Mouse (Mus musculus) liver, embryonic 14.5 days (tissue): ENCODE results near the gene Gm11213. TPM values are rescaled to one million over a fixed set of nuclear protein-coding genes. Genes with fewer than 3 reads are reported as not detected.

ENCODE experiments used
- ATAC-seq: fragments of 200-750 bp; cut with Nextera tagmentation; 2 replicates; pipeline ENCODE4 v1.8.0; 2017; ENCODE audit warnings: moderate number of reproducible peaks, mild to moderate bottlenecking, moderate library complexity; ENCODE audit not compliant: insufficient read depth
- DNase-seq, 3 experiments: peaks; one replicate each; pipeline ENCODE4 v3.0.0-alpha.2; 2012 to 2013; ENCODE audit warnings: low read depth in 3 of 3, low spot score in 3 of 3
- H3K27ac ChIP-seq: fragments of 300-500 bp; sonication (generic); 2 replicates; pipeline ENCODE4 v1.5.1; 2014; ENCODE audit warnings: moderate library complexity, mild to moderate bottlenecking, control low read depth, inconsistent platforms
- H3K27me3 ChIP-seq: fragments of 300-500 bp; sonication (generic); 2 replicates; pipeline ENCODE4 v1.6.1; 2014; ENCODE audit warnings: mild to moderate bottlenecking, low read length, moderate library complexity; ENCODE audit not compliant: control insufficient read depth, insufficient read depth
- H3K36me3 ChIP-seq: fragments of 300-500 bp; sonication (generic); replicated peaks from 2 replicates; pipeline ENCODE4 v1.6.1; 2014; ENCODE audit warnings: low read depth; ENCODE audit not compliant: control insufficient read depth, insufficient read depth
- H3K4me1 ChIP-seq, 2 experiments: fragments of 200-500 bp in 1 of 2; fragments of 300-500 bp in 1 of 2; sonication (generic) in 1 of 2; replicated peaks; 2 replicates each; pipeline ENCODE4 v1.6.1; 2012 to 2014; ENCODE audit warnings: antibody characterized with exemption in 1 of 2, inconsistent platforms in 1 of 2, low read length in 1 of 2; ENCODE audit not compliant: control insufficient read depth in 2 of 2, insufficient read depth in 2 of 2
- H3K4me2 ChIP-seq: fragments of 300-500 bp; sonication (generic); 2 replicates; pipeline ENCODE4 v1.6.1; 2014; ENCODE audit warnings: low read depth, mild to moderate bottlenecking, control low read depth, moderate library complexity
- H3K4me3 ChIP-seq, 2 experiments: fragments of 200-500 bp in 1 of 2; fragments of 300-500 bp in 1 of 2; sonication (generic) in 1 of 2; 2 replicates each; pipeline ENCODE4 v1.5.1; 2012 to 2014; ENCODE audit warnings: low read depth in 2 of 2, low read length in 2 of 2, mild to moderate bottlenecking in 2 of 2, control low read depth in 1 of 2, inconsistent platforms in 1 of 2, moderate library complexity in 1 of 2; ENCODE audit not compliant: insufficient read depth in 1 of 2
- H3K9ac ChIP-seq: fragments of 300-500 bp; sonication (generic); replicated peaks from 2 replicates; pipeline ENCODE4 v1.6.1; 2014; ENCODE audit warnings: mild to moderate bottlenecking, control low read depth, moderate library complexity
- H3K9me3 ChIP-seq: fragments of 300-500 bp; sonication (generic); 2 replicates; pipeline ENCODE4 v1.6.1; 2016; ENCODE audit warnings: low read length, mixed read lengths; ENCODE audit not compliant: control insufficient read depth
- CTCF ChIP-seq: IDR thresholded peaks from 2 replicates; pipeline ENCODE4 v1.5.1; 2016; ENCODE audit warnings: antibody characterized with exemption, low read depth, control low read depth
- EP300 ChIP-seq: IDR thresholded peaks from 2 replicates; pipeline ENCODE4 v1.6.1; 2016; ENCODE audit warnings: antibody characterized with exemption, low read depth
- WGBS: fragments of 180-500 bp; shearing (Covaris S2); extraction: QIAGEN DNeasy Blood & Tissue Kit; methylation state at CpG from one replicate; pipeline ENCODE4 v1.1.7; 2014; ENCODE audit not compliant: insufficient replicate concordance; 5-methylcytosine and 5-hydroxymethylcytosine counted together
- polyA plus RNA-seq, 2 experiments: library from polyadenylated mRNA; depleted of rRNA in 1 of 2; stranded (reverse) in 1 of 2; unstranded in 1 of 2; fragments of >200 nt; fragmentation: Nextera tagmentation in 1 of 2; extraction: Ambion mirVana in 1 of 2; gene quantifications; 2 replicates each; pipeline versions ENCODE4 v1.2.1 to v1.2.3; 2012 to 2014

Gm11213 gene
- polyA plus RNA-seq, 2 experiments: not detected

DNA sequence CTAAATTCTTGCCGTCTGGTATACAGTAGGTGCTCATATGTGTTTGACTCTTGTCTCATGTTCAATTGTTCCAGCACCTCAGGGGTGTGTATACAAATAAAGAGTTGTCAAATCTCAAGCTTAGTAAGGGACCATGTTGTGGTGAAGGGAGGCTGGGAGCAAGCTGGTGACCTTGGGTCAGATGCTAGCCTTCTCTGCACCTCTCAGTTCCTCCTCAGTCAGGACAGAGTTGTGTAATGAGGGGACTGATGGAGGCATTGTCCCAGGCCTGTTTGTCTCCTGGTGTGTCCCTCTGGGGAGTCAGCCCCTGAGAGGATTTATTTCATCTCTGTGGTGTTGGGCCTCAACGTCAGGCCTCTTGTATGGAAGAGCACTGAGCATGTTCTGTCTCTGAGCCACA is 18.8 kb downstream of the Gm11213 start:
- ATAC-seq: no peak
- DNase-seq: no peak

DNA sequence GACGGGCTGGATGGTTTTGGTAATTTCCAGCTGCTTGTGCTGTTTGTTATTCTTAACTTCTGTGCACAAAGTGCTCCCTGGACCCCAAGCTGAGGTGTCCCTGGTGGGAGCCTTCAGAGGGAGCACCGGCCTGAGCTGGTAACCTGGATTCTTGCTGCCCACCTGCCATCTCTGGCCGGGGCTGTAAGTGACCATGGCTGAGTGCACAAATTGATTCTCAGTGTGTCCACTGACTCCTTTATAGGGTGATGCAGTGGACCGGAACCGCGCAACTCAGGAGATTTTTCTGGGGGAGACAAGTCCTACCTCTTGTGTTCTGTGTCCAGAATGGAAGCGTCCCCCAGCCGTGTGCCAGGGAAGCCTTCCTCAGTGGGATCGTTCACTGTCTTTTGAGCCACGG is 19.8 kb downstream of the Gm11213 start:
- Histone ChIP-seq H3K27ac (no peak overlapping the region), H3K27me3 (no peaks in the 10 kb centered on the region), H3K4me3 (no peak overlapping the region), H3K4me1 (no peaks in the 10 kb centered on the region), H3K9me3 (no peaks in the 10 kb centered on the region), H3K4me2 (no peak overlapping the region), H3K36me3 (no peaks in the 10 kb centered on the region), H3K9ac (no peak overlapping the region)
- no peak for ATAC-seq
- WGBS: 79% methylated on average over 10 of the region's 10 CpGs
- TF ChIP-seq CTCF (no peak), EP300 (no peak)
- no peak for DNase-seq

More for the DNA sequence above, 18.8 kb downstream of the Gm11213 start:
- Histone ChIP-seq H3K4me2 (no peak overlapping the region), H3K4me3 (no peak overlapping the region), H3K36me3 (no peaks in the 10 kb centered on the region), H3K9ac (no peak overlapping the region), H3K27ac (no peak overlapping the region), H3K4me1 (no peaks in the 10 kb centered on the region), H3K9me3 (no peaks in the 10 kb centered on the region), H3K27me3 (no peaks in the 10 kb centered on the region)
- WGBS: 67% methylated on average over 2 of the region's 2 CpGs
- no peak for TF ChIP-seq CTCF
- TF ChIP-seq EP300: no peak

DNA sequence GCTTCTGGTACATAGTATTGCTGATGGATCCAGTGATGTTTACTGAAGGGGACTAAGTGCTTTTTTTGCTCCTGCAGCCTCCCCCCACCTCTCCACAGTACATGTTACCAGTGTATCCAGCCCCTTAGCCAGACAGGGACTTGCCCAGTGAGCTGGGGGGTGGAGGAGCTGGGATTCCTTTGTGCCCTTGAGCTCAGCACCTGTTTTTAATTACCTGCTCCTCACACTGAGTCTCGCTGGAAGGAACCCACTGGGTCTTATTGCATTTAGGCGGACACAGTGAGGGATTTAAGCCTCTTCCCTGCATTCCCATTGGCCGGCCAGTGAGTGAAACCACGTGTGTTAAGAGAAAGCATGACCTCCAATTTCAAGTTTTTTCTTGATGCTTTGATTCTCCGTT is 22.5 kb downstream of the Gm11213 start:
- no peak overlapping the region for H3K9ac ChIP-seq
- H3K4me3 ChIP-seq: no peak overlapping the region
- no peak overlapping the region for H3K27ac ChIP-seq
- no peaks in the 10 kb centered on the region for H3K9me3 ChIP-seq
- ATAC-seq (no peak), DNase-seq (no peak)
- H3K36me3 ChIP-seq: no peaks in the 10 kb centered on the region
- no peak for TF ChIP-seq CTCF
- TF ChIP-seq EP300: no peak
- 74% methylated on average over 5 of the region's 5 CpGs for WGBS
- no peak overlapping the region for H3K4me2 ChIP-seq
- no peaks in the 10 kb centered on the region for H3K27me3 ChIP-seq
- no peaks in the 10 kb centered on the region for H3K4me1 ChIP-seq

DNA sequence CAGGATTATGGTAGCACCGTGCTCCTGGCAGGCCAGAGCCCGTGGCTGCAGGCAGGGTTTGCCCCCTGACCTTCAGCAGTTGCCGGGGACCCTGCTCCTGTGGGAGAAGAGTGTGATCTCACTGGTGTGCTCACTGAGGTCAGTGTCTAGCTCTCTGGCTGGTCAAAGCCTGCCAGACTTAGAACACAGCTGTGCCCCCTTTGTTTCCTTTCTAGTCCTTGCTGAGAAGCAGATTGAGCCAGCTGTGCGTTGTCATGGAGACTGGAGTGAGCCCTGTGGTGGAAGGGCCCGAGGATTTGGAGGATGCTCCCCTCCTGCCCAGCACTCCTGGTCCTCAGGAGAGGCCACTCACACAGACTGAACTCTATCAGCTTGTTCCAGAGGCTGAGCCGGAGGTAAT is 25.0 kb downstream of the Gm11213 start:
- Histone ChIP-seq H3K9ac (no peak overlapping the region), H3K27ac (no peak overlapping the region), H3K4me3 (no peak overlapping the region), H3K36me3 (no peaks in the 10 kb centered on the region), H3K27me3 (no peaks in the 10 kb centered on the region), H3K4me1 (no peaks in the 10 kb centered on the region), H3K9me3 (no peaks in the 10 kb centered on the region), H3K4me2 (no peak overlapping the region)
- DNase-seq: no peak
- TF ChIP-seq EP300 (no peak), CTCF (no peak)
- WGBS: 69% methylated on average over 6 of the region's 6 CpGs
- no peak for ATAC-seq

DNA sequence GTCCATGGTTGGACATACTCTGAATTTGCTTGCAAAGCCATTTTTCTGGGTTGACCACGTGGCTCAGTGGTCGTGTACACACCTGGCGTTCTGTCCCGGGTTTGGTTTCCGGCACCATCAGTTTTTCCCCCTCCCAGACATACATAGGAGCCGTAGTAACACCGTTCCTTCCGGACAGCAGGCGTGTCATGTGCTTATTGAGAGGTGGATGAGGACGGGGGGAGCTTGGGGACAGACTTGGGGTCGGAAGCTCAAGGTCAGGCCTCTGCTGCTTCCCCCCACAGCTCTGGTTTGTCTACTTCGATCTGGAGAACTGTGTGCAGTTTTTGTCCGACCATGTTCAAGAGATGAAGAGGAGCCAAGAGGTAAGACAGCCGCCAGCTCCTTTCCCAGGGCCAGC is 25.4 kb downstream of the Gm11213 start:
- ATAC-seq: no peak
- no peak for DNase-seq
- Histone ChIP-seq H3K27ac (no peak overlapping the region), H3K9me3 (no peaks in the 10 kb centered on the region), H3K36me3 (no peaks in the 10 kb centered on the region), H3K4me2 (no peak overlapping the region), H3K4me1 (no peaks in the 10 kb centered on the region), H3K9ac (no peak overlapping the region), H3K4me3 (no peak overlapping the region), H3K27me3 (no peaks in the 10 kb centered on the region)
- 73% methylated on average over 14 of the region's 14 CpGs for WGBS
- TF ChIP-seq EP300: no peak
- no peak for TF ChIP-seq CTCF

GRCm38 (mm10) chr4:63572621-63573020 is 32.4 kb downstream of the Gm11213 start:
- Histone ChIP-seq H3K9me3 (no peaks in the 10 kb centered on the region), H3K36me3 (no peaks in the 10 kb centered on the region), H3K9ac (no peak overlapping the region), H3K4me3 (no peak overlapping the region), H3K27me3 (no peaks in the 10 kb centered on the region), H3K27ac (no peak overlapping the region), H3K4me2 (no peak overlapping the region), H3K4me1 (no peaks in the 10 kb centered on the region)
- no peak for TF ChIP-seq EP300
- no peak for TF ChIP-seq CTCF
- DNase-seq (no peak), ATAC-seq (no peak)
- 69% methylated on average over 5 of the region's 5 CpGs for whole genome bisulfite sequencing
